Mouse (Mus musculus) small intestine, adult 2 months (tissue): ENCODE data around the gene 1600014C23Rik.

ENCODE experiments used
- CTCF ChIP-seq: fragments of 200-500 bp; IDR thresholded peaks from 2 replicates; pipeline ENCODE4 v1.5.1; 2012; ENCODE audit warnings: low read depth, mild to moderate bottlenecking, control low read depth, inconsistent platforms, low read length, moderate library complexity, mixed read lengths; ENCODE audit not compliant: insufficient replicate concordance, insufficient read length; ENCODE audit errors: extremely low read depth
- POLR2A ChIP-seq: fragments of 200-500 bp; IDR thresholded peaks from 2 replicates; pipeline ENCODE4 v1.6.1; 2012; ENCODE audit warnings: low read depth, mild to moderate bottlenecking, control low read depth, inconsistent platforms, low read length, moderate library complexity

DNA sequence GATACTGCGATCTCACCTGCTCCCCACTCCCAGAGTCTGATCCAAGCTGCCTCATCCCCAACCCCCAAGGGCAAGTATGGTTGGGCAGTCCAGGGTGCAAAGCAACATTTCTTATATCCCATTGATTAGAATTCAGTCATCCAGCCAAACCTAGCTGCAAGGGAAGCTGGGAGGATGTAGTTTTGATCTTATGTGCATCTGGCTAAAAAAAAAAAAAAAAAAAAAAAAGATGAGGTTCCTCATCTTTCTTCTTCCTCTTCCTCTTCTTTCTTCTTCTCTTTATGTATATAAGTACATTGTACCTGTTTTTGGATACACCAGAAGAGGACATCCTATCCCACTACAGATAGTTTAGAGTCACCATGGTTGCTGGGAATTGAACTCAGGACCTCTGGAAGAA lies 17.7 kb upstream of the 1600014C23Rik start:
- TF ChIP-seq CTCF (no peak), POLR2A (no peak)
